Mouse (Mus musculus) heart, embryonic 12.5 days (tissue): Measurements from ENCODE around the gene Chst15. TPM values are rescaled to one million over a fixed set of nuclear protein-coding genes. Genes with fewer than 3 reads are reported as not detected.

Source experiments
- ATAC-seq: fragments of 200-750 bp; cut with Nextera tagmentation; 2 replicates; pipeline ENCODE4 v1.8.0; 2017; ENCODE audit warnings: moderate TSS enrichment, moderate library complexity; ENCODE audit not compliant: insufficient number of reproducible peaks, low FRiP score
- H3K27ac ChIP-seq: fragments of 300-500 bp; sonication (generic); 2 replicates; pipeline ENCODE4 v1.5.1; 2016; ENCODE audit warnings: mild to moderate bottlenecking, moderate library complexity; ENCODE audit not compliant: poor library complexity, severe bottlenecking
- H3K27me3 ChIP-seq: fragments of 300-500 bp; sonication (generic); replicated peaks from 2 replicates; pipeline ENCODE4 v1.6.1; 2016; ENCODE audit warnings: mild to moderate bottlenecking, moderate library complexity
- H3K36me3 ChIP-seq: fragments of 300-500 bp; sonication (generic); 2 replicates; pipeline ENCODE4 v1.6.1; 2016; ENCODE audit warnings: mild to moderate bottlenecking, moderate library complexity
- H3K4me1 ChIP-seq: fragments of 300-500 bp; sonication (generic); replicated peaks from 2 replicates; pipeline ENCODE4 v1.6.1; 2016; ENCODE audit warnings: mild to moderate bottlenecking
- H3K4me2 ChIP-seq: fragments of 300-500 bp; sonication (generic); 2 replicates; pipeline ENCODE4 v1.6.1; 2016; ENCODE audit warnings: mild to moderate bottlenecking, moderate library complexity
- H3K4me3 ChIP-seq: fragments of 300-500 bp; sonication (generic); 2 replicates; pipeline ENCODE4 v1.5.1; 2016; ENCODE audit warnings: mild to moderate bottlenecking
- H3K9ac ChIP-seq: fragments of 300-500 bp; sonication (generic); 2 replicates; pipeline ENCODE4 v1.6.1; 2016; ENCODE audit warnings: mild to moderate bottlenecking, moderate library complexity
- H3K9me3 ChIP-seq: fragments of 300-500 bp; sonication (generic); replicated peaks from 2 replicates; pipeline ENCODE4 v1.6.1; 2016; ENCODE audit warnings: mild to moderate bottlenecking, moderate library complexity
- WGBS: fragments of 180-500 bp; shearing (Covaris S2); methylation state at CpG from one replicate; pipeline ENCODE4 v1.1.7; 2016; 5-methylcytosine and 5-hydroxymethylcytosine counted together
- polyA plus RNA-seq: library from polyadenylated mRNA; unstranded; fragments of >200 nt; fragmentation: Nextera tagmentation; extraction: Ambion mirVana; gene quantifications from 2 replicates; pipeline ENCODE4 v1.2.1, GENCODE M21; 2016

The Chst15 gene
- polyA plus RNA-seq, 1 experiment from 2014 or later: 4.4 TPM

DNA sequence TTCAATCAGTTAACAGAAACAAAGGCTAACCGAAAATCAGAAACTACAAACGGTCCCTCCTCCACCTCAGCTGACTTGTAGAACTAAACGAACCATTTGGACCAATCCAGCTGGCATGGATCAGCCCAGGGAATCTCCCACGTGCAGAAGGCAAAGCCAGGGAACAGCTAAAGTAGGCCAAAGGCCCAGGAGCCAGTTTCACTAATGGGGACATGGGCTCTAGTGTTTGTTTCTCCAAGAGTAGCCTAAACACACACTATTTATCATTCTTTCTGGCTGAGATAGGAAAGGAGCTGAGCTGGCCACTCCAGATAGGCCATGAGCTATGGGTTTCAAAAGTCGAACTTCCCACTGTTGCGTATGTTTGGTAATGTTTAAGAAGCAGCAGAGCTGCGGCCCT lies 58.2 kb downstream of the Chst15 start:
- Histone ChIP-seq H3K9me3 (no peaks in the 10 kb centered on the region), H3K4me1 (peaks cover 21% of the 10 kb centered on the region), H3K9ac (no peak overlapping the region), H3K27ac (no peak overlapping the region), H3K27me3 (no peaks in the 10 kb centered on the region), H3K4me2 (no peak overlapping the region), H3K4me3 (no peak overlapping the region), H3K36me3 (no peaks in the 10 kb centered on the region)
- ATAC-seq: no peak
- 45% methylated on average over 7 of the region's 7 CpGs for WGBS

DNA sequence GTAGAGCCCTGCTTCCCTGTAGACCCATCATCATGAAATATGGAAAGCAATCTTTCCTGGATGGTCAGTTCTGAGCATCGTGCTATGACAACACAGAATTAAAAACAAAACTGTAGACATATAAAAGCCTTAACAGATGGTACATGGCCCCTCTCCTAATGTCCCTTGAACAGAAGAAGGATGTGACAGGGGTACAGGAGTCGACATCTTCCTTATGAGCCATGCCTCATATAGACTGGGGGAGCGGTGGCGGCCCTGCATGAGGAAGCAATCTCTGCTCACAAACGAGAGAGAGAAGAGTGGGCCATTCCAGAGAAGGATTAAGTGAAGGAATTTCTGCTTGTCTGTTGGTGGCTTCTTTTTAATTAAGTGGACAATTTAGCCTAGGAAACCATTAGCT lies 58.8 kb downstream of the Chst15 start:
- no peak overlapping the region for H3K4me2 ChIP-seq
- WGBS: 74% methylated on average over 5 of the region's 5 CpGs
- peaks cover 16% of the 10 kb centered on the region for H3K4me1 ChIP-seq
- H3K27me3 ChIP-seq: no peaks in the 10 kb centered on the region
- H3K9ac ChIP-seq: no peak overlapping the region
- H3K36me3 ChIP-seq: no peaks in the 10 kb centered on the region
- no peak overlapping the region for H3K4me3 ChIP-seq
- no peak for ATAC-seq
- H3K9me3 ChIP-seq: no peaks in the 10 kb centered on the region
- H3K27ac ChIP-seq: no peak overlapping the region

DNA sequence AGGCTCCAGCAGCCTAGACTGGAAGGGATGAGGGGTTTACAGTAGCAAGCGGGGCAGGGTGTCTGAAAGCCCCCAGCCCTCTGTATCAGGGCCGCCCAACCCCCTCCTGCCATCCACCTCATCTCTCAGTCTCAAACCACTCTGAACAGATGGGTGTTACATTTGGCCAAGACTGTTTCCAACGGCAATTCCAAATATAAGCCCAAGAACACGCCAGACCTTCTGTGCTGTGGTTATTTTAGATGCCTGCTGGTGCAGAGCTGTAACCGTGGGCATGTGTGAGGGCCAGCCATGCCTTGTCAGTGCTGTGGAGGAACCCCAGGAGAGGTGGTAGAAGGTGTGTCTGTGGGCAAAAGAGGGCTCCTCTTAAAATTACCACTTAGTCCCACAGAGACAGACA lies 63.5 kb downstream of the Chst15 start:
- no peak overlapping the region for H3K4me3 ChIP-seq
- H3K4me1 ChIP-seq: no peaks in the 10 kb centered on the region
- H3K27ac ChIP-seq: no peak overlapping the region
- 85% methylated on average over 5 of the region's 5 CpGs for WGBS
- H3K27me3 ChIP-seq: 0 out of 2 replicates have a peak, but pooled peaks cover 6% of the 10 kb centered on the region
- H3K36me3 ChIP-seq: no peaks in the 10 kb centered on the region
- no peak for ATAC-seq
- H3K9ac ChIP-seq: no peak overlapping the region
- H3K4me2 ChIP-seq: no peak overlapping the region
- H3K9me3 ChIP-seq: no peaks in the 10 kb centered on the region

DNA sequence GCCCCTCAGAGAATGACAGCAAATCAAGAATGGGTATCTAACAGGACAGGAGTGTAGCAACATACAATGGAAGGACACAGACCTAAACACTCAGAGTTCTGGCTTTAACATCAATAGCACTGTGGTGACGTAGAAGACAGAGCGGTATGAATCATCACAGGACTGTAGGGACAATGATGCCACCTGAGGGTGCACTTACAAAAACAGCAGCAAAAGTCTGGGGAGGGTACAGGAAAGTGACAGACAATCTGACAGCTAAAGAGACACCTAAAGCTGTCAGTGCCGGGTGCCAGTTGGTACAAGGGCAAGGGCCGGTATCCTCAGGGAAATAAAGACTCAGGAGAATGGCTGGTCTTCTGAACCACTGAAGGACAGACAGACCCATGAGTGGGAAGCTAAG lies 64.0 kb downstream of the Chst15 start:
- 85% methylated on average over 4 of the region's 4 CpGs for WGBS
- H3K27me3 ChIP-seq: 0 out of 2 replicates have a peak, but pooled peaks cover 6% of the 10 kb centered on the region
- ATAC-seq: no peak

DNA sequence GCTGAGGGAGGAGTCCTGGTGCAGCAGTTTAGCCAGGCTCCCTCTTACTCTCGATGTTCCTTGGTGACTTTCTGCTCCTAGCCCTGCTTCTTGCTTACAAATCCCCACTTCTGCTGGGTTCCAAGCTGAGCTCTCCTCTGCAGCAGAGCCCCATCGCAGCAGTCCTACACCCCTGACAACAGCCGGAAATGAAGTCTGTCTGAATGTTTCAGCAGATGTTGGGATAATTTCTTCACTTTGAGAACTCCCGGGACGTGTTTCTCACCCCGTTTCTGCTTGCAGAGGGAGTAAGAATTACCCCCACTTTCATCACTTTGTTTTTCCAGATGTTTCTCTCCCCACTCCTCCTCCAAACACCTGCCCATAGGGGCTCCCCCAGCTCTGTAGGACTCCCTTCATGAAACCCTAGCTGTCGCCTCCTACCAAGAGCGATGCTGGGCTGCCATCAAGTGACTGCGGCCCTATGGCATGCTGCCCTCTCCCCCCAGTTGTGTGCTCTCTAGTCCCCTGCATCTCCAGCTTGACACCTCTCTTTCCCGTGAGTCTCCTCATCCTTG lies 67.4 kb downstream of the Chst15 start:
- H3K4me2 ChIP-seq: no peak overlapping the region
- H3K27ac ChIP-seq: no peak overlapping the region
- no peak for ATAC-seq
- H3K9ac ChIP-seq: no peak overlapping the region
- no peaks in the 10 kb centered on the region for H3K9me3 ChIP-seq
- no peak overlapping the region for H3K4me3 ChIP-seq
- no peaks in the 10 kb centered on the region for H3K36me3 ChIP-seq
- H3K27me3 ChIP-seq: 0 out of 2 replicates have a peak, but pooled peaks cover 6% of the 10 kb centered on the region
- H3K4me1 ChIP-seq: no peaks in the 10 kb centered on the region
- WGBS: 48% methylated on average over 10 of the region's 10 CpGs

More for the DNA sequence above, 64.0 kb downstream of the Chst15 start:
- no peaks in the 10 kb centered on the region for H3K9me3 ChIP-seq
- no peaks in the 10 kb centered on the region for H3K36me3 ChIP-seq
- H3K9ac ChIP-seq: no peak overlapping the region
- H3K4me1 ChIP-seq: no peaks in the 10 kb centered on the region
- no peak overlapping the region for H3K4me2 ChIP-seq
- H3K27ac ChIP-seq: no peak overlapping the region
- H3K4me3 ChIP-seq: no peak overlapping the region

DNA sequence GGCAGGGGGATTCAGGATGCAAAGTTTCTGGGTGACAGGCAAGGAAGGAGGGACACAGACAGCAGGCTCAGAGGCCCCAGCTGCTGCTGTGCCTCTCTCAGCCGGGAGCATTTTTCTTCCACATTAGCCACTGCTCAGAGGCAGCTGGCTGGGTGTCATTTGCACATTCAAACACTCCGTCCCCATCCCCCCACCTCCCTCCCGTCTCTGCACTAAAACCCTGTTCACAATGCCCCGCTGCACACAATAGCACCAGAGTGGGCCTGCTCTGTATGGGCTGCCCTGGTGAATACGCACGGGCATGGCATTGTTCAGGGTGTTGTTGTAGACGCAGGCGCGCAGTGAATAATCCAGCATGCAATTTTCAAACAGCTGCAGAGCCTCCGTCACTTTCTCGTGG lies 69.5 kb downstream of the Chst15 start:
- Histone ChIP-seq H3K36me3 (no peaks in the 10 kb centered on the region), H3K9ac (no peak overlapping the region)

DNA sequence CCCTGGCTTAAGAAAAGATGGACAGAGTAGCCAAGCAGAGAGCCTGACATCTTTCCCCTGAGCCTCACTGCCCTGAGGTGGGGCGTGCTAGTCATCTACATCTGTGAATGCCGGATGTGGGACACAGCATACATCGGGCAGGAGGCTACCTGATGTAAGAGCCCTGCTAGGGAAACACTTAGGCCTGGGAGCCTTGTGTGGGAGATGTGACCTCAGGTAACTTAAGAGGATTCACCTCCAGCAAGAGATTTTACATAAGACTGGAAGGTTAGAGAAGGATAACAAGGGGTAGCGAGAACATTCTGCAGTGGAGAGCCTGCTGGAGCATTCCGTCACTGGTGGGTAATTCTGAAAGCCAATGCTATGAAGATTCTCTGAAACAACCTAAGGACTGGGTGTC lies 69.9 kb downstream of the Chst15 start:
- Histone ChIP-seq H3K4me1 (0 out of 2 replicates have a peak, but pooled peaks cover 4% of the 10 kb centered on the region), H3K36me3 (peaks cover under 1% of the 10 kb centered on the region; the same call in 1 of the 2 replicates), H3K4me3 (no peak overlapping the region), H3K4me2 (no peak overlapping the region), H3K27me3 (0 out of 2 replicates have a peak, but pooled peaks cover 6% of the 10 kb centered on the region), H3K9ac (no peak overlapping the region), H3K9me3 (no peaks in the 10 kb centered on the region), H3K27ac (no peak overlapping the region)
- no peak for ATAC-seq
- 76% methylated on average over 5 of the region's 5 CpGs for WGBS

More for the DNA sequence above, 69.5 kb downstream of the Chst15 start:
- Histone ChIP-seq H3K27me3 (0 out of 2 replicates have a peak, but pooled peaks cover 6% of the 10 kb centered on the region), H3K4me3 (no peak overlapping the region), H3K27ac (no peak overlapping the region), H3K4me2 (no peak overlapping the region), H3K4me1 (0 out of 2 replicates have a peak, but pooled peaks cover 4% of the 10 kb centered on the region), H3K9me3 (no peaks in the 10 kb centered on the region)
- WGBS: 42% methylated on average over 11 of the region's 11 CpGs
- no peak for ATAC-seq

DNA sequence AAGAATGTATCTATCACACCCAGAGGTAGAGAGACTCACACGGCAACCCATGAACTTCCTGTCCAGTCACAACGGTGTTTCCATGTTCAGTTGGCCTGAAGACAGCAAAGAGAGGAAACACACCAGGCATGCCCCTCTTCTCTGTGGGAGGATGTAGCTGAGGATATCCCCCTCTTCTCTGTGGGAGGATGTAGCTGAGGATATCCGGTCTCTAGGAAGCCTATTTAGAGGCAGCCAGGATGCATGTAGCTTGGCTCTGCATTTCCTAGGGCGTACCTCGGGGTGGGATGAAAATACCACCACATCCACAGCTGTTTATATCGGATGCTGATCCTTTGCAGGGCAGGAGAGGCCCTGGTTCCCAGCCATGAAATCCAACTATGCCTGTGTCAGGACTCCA lies 71.3 kb downstream of the Chst15 start:
- Histone ChIP-seq H3K9me3 (no peaks in the 10 kb centered on the region), H3K9ac (no peak overlapping the region), H3K27me3 (0 out of 2 replicates have a peak, but pooled peaks cover 6% of the 10 kb centered on the region), H3K27ac (no peak overlapping the region), H3K4me1 (0 out of 2 replicates have a peak, but pooled peaks cover 4% of the 10 kb centered on the region), H3K4me2 (no peak overlapping the region), H3K36me3 (peaks cover 5% of the 10 kb centered on the region; the same call in 1 of the 2 replicates), H3K4me3 (no peak overlapping the region)
- 79% methylated on average over 6 of the region's 6 CpGs for WGBS
- ATAC-seq: no peak

DNA sequence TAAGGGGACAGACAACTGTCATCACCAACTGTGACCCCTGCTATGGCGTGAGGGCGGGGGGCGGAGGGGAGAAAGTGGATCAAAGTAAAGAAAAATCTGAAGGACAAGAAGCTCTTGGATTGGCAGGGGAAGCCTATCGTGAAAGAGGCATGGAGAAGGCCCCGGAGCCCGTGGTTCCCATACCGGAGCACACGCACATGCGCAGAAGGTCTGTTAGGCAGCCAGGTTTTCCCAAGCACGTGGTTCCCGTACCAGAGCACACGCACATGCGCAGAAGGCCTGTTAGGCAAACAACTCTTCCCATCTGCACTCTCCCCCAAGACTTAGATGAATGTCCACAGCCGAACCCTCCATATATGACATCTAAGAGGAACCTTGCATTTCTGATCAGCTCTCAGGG lies 72.4 kb downstream of the Chst15 start:
- H3K27me3 ChIP-seq: no peaks in the 10 kb centered on the region

DNA sequence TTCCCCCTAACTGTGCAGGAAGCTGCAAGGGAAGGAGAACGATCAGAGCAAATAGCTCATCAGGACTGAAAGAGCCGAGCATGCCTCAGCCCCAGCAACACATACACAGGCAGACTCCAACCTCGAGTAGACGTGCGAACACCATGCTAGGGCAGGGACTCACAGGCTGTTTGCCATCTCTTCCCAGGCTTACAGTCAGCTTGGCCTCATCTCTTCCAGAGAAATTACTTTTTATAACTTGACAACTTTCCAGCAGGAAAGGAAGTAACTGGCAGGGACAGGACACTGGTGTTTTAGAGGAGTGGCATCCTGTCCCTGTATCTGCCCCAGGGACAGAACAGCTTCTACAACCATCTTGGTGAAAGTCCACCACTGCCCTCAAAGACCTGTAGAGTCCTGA lies 73.8 kb downstream of the Chst15 start:
- Histone ChIP-seq H3K36me3 (peaks cover 5% of the 10 kb centered on the region; the same call in 1 of the 2 replicates), H3K4me1 (0 out of 2 replicates have a peak, but pooled peaks cover 4% of the 10 kb centered on the region), H3K4me2 (no peak overlapping the region), H3K27ac (no peak overlapping the region), H3K27me3 (no peaks in the 10 kb centered on the region), H3K4me3 (no peak overlapping the region), H3K9ac (no peak overlapping the region), H3K9me3 (no peaks in the 10 kb centered on the region)
- 71% methylated on average over 5 of the region's 5 CpGs for WGBS
- ATAC-seq: no peak

More for the DNA sequence above, 72.4 kb downstream of the Chst15 start:
- Histone ChIP-seq H3K4me1 (0 out of 2 replicates have a peak, but pooled peaks cover 4% of the 10 kb centered on the region), H3K4me3 (no peak overlapping the region), H3K4me2 (no peak overlapping the region), H3K36me3 (peaks cover 5% of the 10 kb centered on the region; the same call in 1 of the 2 replicates), H3K9me3 (no peaks in the 10 kb centered on the region), H3K9ac (no peak overlapping the region), H3K27ac (no peak overlapping the region)
- ATAC-seq: no peak
- 82% methylated on average over 14 of the region's 14 CpGs for WGBS

DNA sequence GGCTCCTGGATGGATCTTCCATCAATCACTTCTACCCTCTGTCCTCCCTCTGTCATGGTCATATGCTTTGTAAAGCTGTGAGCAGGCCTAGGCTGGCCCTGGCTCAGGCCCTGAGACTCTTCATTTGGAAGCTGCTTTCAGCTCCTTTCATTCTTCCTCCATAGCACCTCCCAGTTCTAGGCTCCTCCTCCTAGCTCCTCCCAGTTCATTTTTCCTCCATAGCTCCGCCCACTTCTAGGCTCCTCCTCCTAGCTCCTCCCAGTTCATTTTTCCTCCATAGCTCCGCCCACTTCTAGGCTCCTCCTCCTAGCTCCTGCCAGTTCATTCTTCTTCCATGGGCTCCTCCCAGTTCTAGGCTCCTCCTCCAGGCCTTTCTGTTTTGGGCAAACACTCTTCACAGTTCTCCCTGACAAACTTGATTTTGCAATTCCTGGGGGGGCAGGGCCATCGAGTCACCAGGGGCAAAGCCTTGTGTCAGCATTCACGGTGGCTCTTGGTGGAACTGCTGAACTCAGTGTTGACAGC lies 74.3 kb downstream of the Chst15 start:
- no peak overlapping the region for H3K9ac ChIP-seq
- H3K27ac ChIP-seq: no peak overlapping the region
- no peak overlapping the region for H3K4me2 ChIP-seq
- H3K9me3 ChIP-seq: no peaks in the 10 kb centered on the region
- no peak overlapping the region for H3K4me3 ChIP-seq
- no peaks in the 10 kb centered on the region for H3K27me3 ChIP-seq
- H3K4me1 ChIP-seq: 0 out of 2 replicates have a peak, but pooled peaks cover 8% of the 10 kb centered on the region
- WGBS: 36% methylated on average over 4 of the region's 4 CpGs
- H3K36me3 ChIP-seq: peaks cover 5% of the 10 kb centered on the region; the same call in 1 of the 2 replicates
- ATAC-seq: peak; percentile 60; the same call in 1 of the 2 replicates
